Mouse (Mus musculus) lung, postnatal 0 days (tissue): ENCODE results near the gene Bcl2l11. TPM values are rescaled to one million over a fixed set of nuclear protein-coding genes. Genes with fewer than 3 reads are reported as not detected.

ENCODE experiments used
- ATAC-seq: fragments of 200-750 bp; cut with Nextera tagmentation; 2 replicates; pipeline ENCODE4 v1.8.0; 2017; ENCODE audit warnings: moderate library complexity
- DNase-seq: peaks from one replicate; pipeline ENCODE4 v3.0.0-alpha.2; 2016; ENCODE audit warnings: low spot score
- H3K27ac ChIP-seq: fragments of 300-500 bp; sonication (generic); 2 replicates; pipeline ENCODE4 v1.5.1; 2014; ENCODE audit warnings: antibody characterized with exemption, mild to moderate bottlenecking, low read length, mixed read lengths
- H3K27me3 ChIP-seq: fragments of 300-500 bp; sonication (generic); replicated peaks from 2 replicates; pipeline ENCODE4 v1.6.1; 2014; ENCODE audit warnings: low read length, mixed read lengths; ENCODE audit not compliant: insufficient read depth
- H3K36me3 ChIP-seq: fragments of 300-500 bp; sonication (generic); 2 replicates; pipeline ENCODE4 v1.6.1; 2014; ENCODE audit warnings: low read length, mixed read lengths; ENCODE audit not compliant: insufficient read depth
- H3K4me1 ChIP-seq: fragments of 300-500 bp; sonication (generic); 2 replicates; pipeline ENCODE4 v1.6.1; 2014; ENCODE audit warnings: antibody characterized with exemption, low read depth, low read length, mixed read lengths; ENCODE audit not compliant: insufficient read depth
- H3K4me2 ChIP-seq: fragments of 300-500 bp; sonication (generic); replicated peaks from 2 replicates; pipeline ENCODE4 v1.6.1; 2014; ENCODE audit warnings: low read depth, mild to moderate bottlenecking, low read length, moderate library complexity, mixed read lengths
- H3K4me3 ChIP-seq: fragments of 300-500 bp; sonication (generic); 2 replicates; pipeline ENCODE4 v1.5.1; 2014; ENCODE audit warnings: low read depth, low read length
- H3K9ac ChIP-seq: fragments of 300-500 bp; sonication (generic); replicated peaks from 2 replicates; pipeline ENCODE4 v1.6.1; 2014; ENCODE audit warnings: low read depth, mild to moderate bottlenecking
- H3K9me3 ChIP-seq: fragments of 300-500 bp; sonication (generic); 2 replicates; pipeline ENCODE4 v1.6.1; 2016; ENCODE audit warnings: low read length, mixed read lengths
- CTCF ChIP-seq: IDR thresholded peaks from 2 replicates; pipeline ENCODE4 v1.5.1; 2016; ENCODE audit warnings: antibody characterized with exemption, mild to moderate bottlenecking
- EP300 ChIP-seq: IDR thresholded peaks from 2 replicates; pipeline ENCODE4 v1.6.1; 2016; ENCODE audit warnings: antibody characterized with exemption, mild to moderate bottlenecking, control low read depth
- WGBS: fragments of 180-500 bp; shearing (Covaris S2); extraction: QIAGEN DNeasy Blood & Tissue Kit; methylation state at CpG from one replicate; pipeline ENCODE4 v1.1.7; 2014; 5-methylcytosine and 5-hydroxymethylcytosine counted together
- polyA plus RNA-seq: library from polyadenylated mRNA; unstranded; fragments of >200 nt; fragmentation: Nextera tagmentation; extraction: Ambion mirVana; gene quantifications from 2 replicates; pipeline ENCODE4 v1.2.1, GENCODE M21; 2015

Bcl2l11 gene
- polyA plus RNA-seq, result 18.5 and 18.6 TPM in 2 replicates

GRCm38 (mm10) chr2:128125635-128126470, at the start of gene Bcl2l11:
Gene Bcl2l11, plus strand, starts transcription at chr2:128126038.
- Histone ChIP-seq H3K9ac (peak within 1 kb of the TSS; percentile 81), H3K9me3 (no peaks in the 10 kb centered on the region), H3K36me3 (peaks cover 5% of the 10 kb centered on the region; the same call in 1 of the 2 replicates), H3K4me3 (peak within 1 kb of the TSS; percentile 79), H3K4me1 (peaks cover 21% of the 10 kb centered on the region; the same call in 1 of the 2 replicates), H3K4me2 (peak within 1 kb of the TSS; percentile 94), H3K27ac (peak within 1 kb of the TSS; percentile 96), H3K27me3 (no peaks in the 10 kb centered on the region)
- under 1% methylated on average over 74 of the region's 76 CpGs for WGBS
- DNase-seq (peak; percentile 97), ATAC-seq (peak; percentile 76)
- TF ChIP-seq CTCF (peak; percentile 80), EP300 (no peak; the same call in 1 of the 2 replicates)

GRCm38 (mm10) chr2:128076936-128077335, 48.9 kb upstream of the Bcl2l11 start:
- Histone ChIP-seq H3K9me3 (no peaks in the 10 kb centered on the region), H3K9ac (no peak overlapping the region), H3K4me2 (no peak overlapping the region), H3K27ac (no peak overlapping the region), H3K4me3 (no peak overlapping the region), H3K36me3 (no peaks in the 10 kb centered on the region), H3K27me3 (no peaks in the 10 kb centered on the region), H3K4me1 (no peaks in the 10 kb centered on the region)
- WGBS, result 87% methylated on average over 4 of the region's 4 CpGs
- DNase-seq (no peak), ATAC-seq (no peak)
- TF ChIP-seq CTCF (no peak), EP300 (no peak)

GRCm38 (mm10) chr2:128078859-128079258, 47.0 kb upstream of the Bcl2l11 start:
- Histone ChIP-seq H3K4me1 (no peaks in the 10 kb centered on the region), H3K4me2 (no peak overlapping the region), H3K36me3 (no peaks in the 10 kb centered on the region), H3K27ac (no peak overlapping the region), H3K27me3 (no peaks in the 10 kb centered on the region), H3K9ac (no peak overlapping the region), H3K9me3 (no peaks in the 10 kb centered on the region), H3K4me3 (no peak overlapping the region)
- 37% methylated on average over 5 of the region's 5 CpGs for WGBS
- no peak for TF ChIP-seq EP300
- peak; percentile 67 for TF ChIP-seq CTCF
- ATAC-seq, result no peak
- no peak for DNase-seq

- no peak overlapping the region for H3K4me2 ChIP-seq
- TF ChIP-seq EP300 (no peak), CTCF (no peak)
- H3K4me1 ChIP-seq, result no peaks in the 10 kb centered on the region
- no peak overlapping the region for H3K4me3 ChIP-seq
- no peak overlapping the region for H3K27ac ChIP-seq
- no peaks in the 10 kb centered on the region for H3K36me3 ChIP-seq
- no peaks in the 10 kb centered on the region for H3K27me3 ChIP-seq
- DNase-seq (no peak), ATAC-seq (no peak)
- WGBS, result 72% methylated on average over 6 of the region's 6 CpGs
- H3K9ac ChIP-seq, result no peak overlapping the region
- H3K9me3 ChIP-seq, result no peaks in the 10 kb centered on the region
Measured at GRCm38 (mm10) chr2:128079316-128079715, 46.5 kb upstream of the Bcl2l11 start.

GRCm38 (mm10) chr2:128083844-128084243, 42.0 kb upstream of the Bcl2l11 start:
- Histone ChIP-seq H3K27me3 (no peaks in the 10 kb centered on the region), H3K4me1 (no peaks in the 10 kb centered on the region), H3K4me2 (no peak overlapping the region), H3K4me3 (no peak overlapping the region), H3K36me3 (no peaks in the 10 kb centered on the region), H3K9ac (no peak overlapping the region), H3K27ac (no peak overlapping the region), H3K9me3 (no peaks in the 10 kb centered on the region)
- ATAC-seq (no peak), DNase-seq (no peak)
- no peak for TF ChIP-seq EP300
- no peak for TF ChIP-seq CTCF
- 6% methylated on average over 3 of the region's 3 CpGs for WGBS

GRCm38 (mm10) chr2:128084607-128085006, 41.2 kb upstream of the Bcl2l11 start:
- no peak for ATAC-seq
- no peaks in the 10 kb centered on the region for H3K9me3 ChIP-seq
- H3K27me3 ChIP-seq, result no peaks in the 10 kb centered on the region
- no peaks in the 10 kb centered on the region for H3K4me1 ChIP-seq
- no peak overlapping the region for H3K27ac ChIP-seq
- 69% methylated on average over 5 of the region's 5 CpGs for WGBS
- no peak overlapping the region for H3K9ac ChIP-seq
- no peak overlapping the region for H3K4me2 ChIP-seq
- no peak for DNase-seq
- no peak for TF ChIP-seq CTCF
- TF ChIP-seq EP300, result no peak
- H3K4me3 ChIP-seq, result no peak overlapping the region
- H3K36me3 ChIP-seq, result no peaks in the 10 kb centered on the region
